Mouse (Mus musculus): ENCODE data around the gene Ttc23.

- no peak for TF ChIP-seq CTCF (IDR thresholded peaks at IDR 0.05; ENCODE audit: borderline replicate concordance, insufficient read depth, low read depth, low read length)
- no peak for TF ChIP-seq POLR2A (IDR thresholded peaks at IDR 0.05; ENCODE audit: borderline replicate concordance, insufficient read depth, low read length)
Measured at GRCm38 (mm10) chr7:67758506-67758857, 111.3 kb downstream of the Ttc23 start.
